Mouse (Mus musculus): ENCODE results near the gene Plxnd1. TPM values are rescaled to one million over a fixed set of nuclear protein-coding genes. Genes with fewer than 3 reads are reported as not detected.

The Plxnd1 gene
- polyA plus RNA-seq (2014; fragmentation: Illumina TruSeq; extraction: RNeasy Lipid Tissue Mini Kit (QIAGEN cat#74804); ENCODE audit: low replicate concordance): 0.19 TPM

DNA sequence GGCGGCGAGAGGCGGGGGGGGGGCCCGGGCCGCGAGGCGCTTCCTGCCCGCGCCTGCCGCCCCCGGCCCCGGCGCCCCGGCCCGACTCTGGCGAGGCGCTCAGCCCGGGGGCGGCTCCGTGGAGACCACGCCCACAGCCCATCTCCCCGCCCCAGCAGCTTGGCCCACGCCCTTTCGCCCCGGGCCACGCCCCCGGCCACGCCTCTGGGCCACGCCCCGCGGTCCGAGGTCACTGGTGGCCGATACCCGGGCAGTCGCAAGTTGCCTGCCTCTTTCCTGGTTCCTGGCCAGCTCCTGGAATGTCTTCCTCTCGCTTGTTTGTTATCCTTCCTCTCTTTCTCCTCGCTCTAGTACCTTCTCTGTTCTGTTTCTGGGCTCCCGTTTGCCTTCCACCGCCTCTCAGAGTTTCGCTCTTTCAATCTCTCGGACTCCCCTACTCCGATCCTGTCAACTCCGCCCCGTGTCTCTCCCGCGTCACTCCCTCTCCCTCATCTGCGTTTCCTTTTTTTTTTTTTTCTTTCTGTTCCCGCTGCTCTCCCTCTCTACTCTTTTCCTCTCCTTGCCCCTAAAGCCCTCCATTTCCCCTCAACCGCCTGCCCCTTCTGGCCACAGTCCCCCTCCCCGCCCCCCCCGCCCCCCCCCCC lies at the start of gene Plxnd1:
Gene Plxnd1, minus strand, starts transcription at position 129 of the 644 bp plus-strand sequence.

GRCm38 (mm10) chr6:115944638-115945037 lies 50.2 kb downstream of the Plxnd1 start, which contains the start of gene H1foo:
Gene H1foo, plus strand, starts transcription at chr6:115944938.

GRCm38 (mm10) chr6:115931639-115932038 lies 63.2 kb downstream of the Plxnd1 start, which contains the start of gene Rho:
Gene Rho, plus strand, starts transcription at chr6:115931748.

Other genes starting within 250 kb of the Plxnd1 start
- gene Tmem40, start 232.6 kb downstream of the Plxnd1 start, polyA plus RNA-seq (2014; fragmentation: Illumina TruSeq; extraction: RNeasy Lipid Tissue Mini Kit (QIAGEN cat#74804); ENCODE audit: low replicate concordance): not detected
- 2.0 TPM for gene Cand2, start 220.5 kb downstream of the Plxnd1 start, polyA plus RNA-seq (2014; fragmentation: Illumina TruSeq; extraction: RNeasy Lipid Tissue Mini Kit (QIAGEN cat#74804); ENCODE audit: low replicate concordance)
- 33.6 TPM for gene Rpl32, start 186.3 kb downstream of the Plxnd1 start, polyA plus RNA-seq (2014; fragmentation: Illumina TruSeq; extraction: RNeasy Lipid Tissue Mini Kit (QIAGEN cat#74804); ENCODE audit: low replicate concordance)
- not detected for gene Efcab12, start 156.6 kb downstream of the Plxnd1 start, polyA plus RNA-seq (2014; fragmentation: Illumina TruSeq; extraction: RNeasy Lipid Tissue Mini Kit (QIAGEN cat#74804); ENCODE audit: low replicate concordance)
- gene Mbd4, start 141.6 kb downstream of the Plxnd1 start, polyA plus RNA-seq (2014; fragmentation: Illumina TruSeq; extraction: RNeasy Lipid Tissue Mini Kit (QIAGEN cat#74804); ENCODE audit: low replicate concordance): 4.5 TPM
- 0.85 TPM for gene Ift122, start 141.5 kb downstream of the Plxnd1 start, polyA plus RNA-seq (2014; fragmentation: Illumina TruSeq; extraction: RNeasy Lipid Tissue Mini Kit (QIAGEN cat#74804); ENCODE audit: low replicate concordance)
- not detected for gene Rho, start 63.3 kb downstream of the Plxnd1 start, polyA plus RNA-seq (2014; fragmentation: Illumina TruSeq; extraction: RNeasy Lipid Tissue Mini Kit (QIAGEN cat#74804); ENCODE audit: low replicate concordance)
- gene H1foo, start 50.1 kb downstream of the Plxnd1 start, polyA plus RNA-seq (2014; fragmentation: Illumina TruSeq; extraction: RNeasy Lipid Tissue Mini Kit (QIAGEN cat#74804); ENCODE audit: low replicate concordance): not detected
- 27.4 TPM for gene Tmcc1, start 198.5 kb upstream of the Plxnd1 start, polyA plus RNA-seq (2014; fragmentation: Illumina TruSeq; extraction: RNeasy Lipid Tissue Mini Kit (QIAGEN cat#74804); ENCODE audit: low replicate concordance)
- 28.8 TPM for gene Washc2, start 213.0 kb upstream of the Plxnd1 start, polyA plus RNA-seq (2014; fragmentation: Illumina TruSeq; extraction: RNeasy Lipid Tissue Mini Kit (QIAGEN cat#74804); ENCODE audit: low replicate concordance)